Mouse (Mus musculus): Measurements from ENCODE around the gene Gm37240.

GRCm38 (mm10) chr3:84737137-84737536, 1150.2 kb downstream of the Gm37240 start:
- TF ChIP-seq CTCF (IDR thresholded peaks at IDR 0.05; ENCODE audit: borderline replicate concordance, insufficient read depth, low read length) (no peak), POLR2A (IDR thresholded peaks at IDR 0.05; ENCODE audit: low read depth, low read length) (no peak)
